Mouse (Mus musculus) MEL-GATA-1-ER (cell line): ENCODE data around the gene Prl8a6.

Source experiments
- DNase-seq: peaks from one replicate; pipeline ENCODE4 v3.0.0-alpha.2; 2012; ENCODE audit warnings: low read depth; ENCODE audit errors: extremely low read depth

Gene Prl8a6

DNA sequence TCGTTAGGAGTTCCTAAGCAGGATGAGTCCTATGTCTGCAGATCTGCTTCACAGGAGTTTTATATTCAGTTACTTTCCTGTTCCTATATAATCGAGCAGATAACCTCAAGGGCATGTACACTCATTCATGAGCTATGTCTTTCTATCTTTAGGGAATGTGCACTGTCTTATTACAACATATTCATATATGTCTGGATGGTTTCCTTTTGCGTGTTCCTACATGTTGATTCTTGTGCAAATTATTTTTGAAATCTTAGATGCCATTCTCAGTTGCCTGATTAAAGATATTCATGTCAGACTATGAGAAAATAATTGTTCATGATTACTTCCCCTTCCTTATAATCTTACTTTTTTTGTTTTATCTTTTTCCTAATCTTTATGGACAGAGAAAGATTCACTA lies at the start of gene Prl8a6:
TSS of gene Prl8a6 (minus strand) at position 101 of the 400 bp plus-strand sequence.
- no peak for DNase-seq

- no peak for DNase-seq
These were observed 5.3 kb downstream of the Prl8a6 start for GRCm38 (mm10) chr13:27433159-27433558.

GRCm38 (mm10) chr13:27413640-27414039 lies 24.8 kb downstream of the Prl8a6 start:
- DNase-seq, result no peak

GRCm38 (mm10) chr13:27399061-27399724 lies 39.3 kb downstream of the Prl8a6 start:
- DNase-seq, result no peak

DNA sequence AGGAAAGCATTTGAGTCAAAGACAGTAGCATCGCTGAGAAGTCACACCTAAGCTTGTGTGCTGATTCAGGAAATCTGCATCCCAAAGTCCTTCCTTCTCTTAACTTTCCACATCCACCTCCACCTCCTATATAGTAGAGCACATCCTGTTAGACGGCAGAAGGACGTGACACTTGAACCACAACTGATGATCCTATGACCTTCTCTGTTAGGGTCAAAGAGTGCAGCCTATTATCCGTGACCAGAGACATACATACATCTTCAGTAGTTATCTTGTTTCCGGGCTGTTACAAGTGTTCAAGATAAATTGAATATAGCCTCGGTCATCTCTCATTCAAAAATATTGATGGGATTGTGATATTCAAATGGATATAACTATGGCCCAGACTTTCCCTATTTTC lies 47.7 kb downstream of the Prl8a6 start, which contains the start of gene Prl2b1:
TSS of gene Prl2b1 (minus strand) at position 101 of the 400 bp plus-strand sequence.
- no peak for DNase-seq
